Mouse (Mus musculus): ENCODE results near the gene Olfr961. TPM values are rescaled to one million over a fixed set of nuclear protein-coding genes. Genes with fewer than 3 reads are reported as not detected.

Olfr961 gene
- not detected in 2 replicates for polyA plus RNA-seq (2016; fragmentation: Nextera tagmentation; extraction: Ambion mirVana)

DNA sequence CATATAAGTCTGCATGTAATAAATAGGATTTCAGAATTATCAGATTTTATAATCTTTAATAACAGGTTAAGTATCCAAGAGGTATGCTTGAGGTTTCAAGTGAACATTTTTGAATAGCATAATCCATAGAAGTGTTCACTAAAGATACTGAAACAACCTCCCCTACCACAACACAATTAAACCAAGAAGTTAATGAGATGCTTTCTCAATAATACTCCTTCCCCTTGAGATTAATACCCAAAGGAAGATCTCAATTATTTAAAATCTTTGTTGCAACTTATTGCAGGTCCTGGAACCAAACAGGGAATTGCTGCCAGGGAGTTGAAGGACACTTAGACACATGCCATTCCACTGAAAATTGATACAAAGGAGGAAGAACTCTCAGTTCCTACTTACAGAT is at the start of gene Olfr961:
Gene Olfr961 (plus strand): TSS at position 301 of the 400 bp plus-strand sequence.
- no peak for ATAC-seq (ENCODE audit: insufficient number of reproducible peaks, low FRiP score)
- H3K4me1 ChIP-seq (replicated peaks): no peaks in the 10 kb centered on the region
- no peaks in the 10 kb centered on the region for H3K9me3 ChIP-seq (replicated peaks)
- H3K36me3 ChIP-seq: no peaks in the 10 kb centered on the region
- no peak within 1 kb of the TSS for H3K4me2 ChIP-seq
- no peaks in the 10 kb centered on the region for H3K27me3 ChIP-seq (replicated peaks)
- H3K4me3 ChIP-seq: no peak within 1 kb of the TSS
- no peak within 1 kb of the TSS for H3K9ac ChIP-seq
- H3K27ac ChIP-seq (ENCODE audit: poor library complexity, severe bottlenecking): no peak within 1 kb of the TSS

DNA sequence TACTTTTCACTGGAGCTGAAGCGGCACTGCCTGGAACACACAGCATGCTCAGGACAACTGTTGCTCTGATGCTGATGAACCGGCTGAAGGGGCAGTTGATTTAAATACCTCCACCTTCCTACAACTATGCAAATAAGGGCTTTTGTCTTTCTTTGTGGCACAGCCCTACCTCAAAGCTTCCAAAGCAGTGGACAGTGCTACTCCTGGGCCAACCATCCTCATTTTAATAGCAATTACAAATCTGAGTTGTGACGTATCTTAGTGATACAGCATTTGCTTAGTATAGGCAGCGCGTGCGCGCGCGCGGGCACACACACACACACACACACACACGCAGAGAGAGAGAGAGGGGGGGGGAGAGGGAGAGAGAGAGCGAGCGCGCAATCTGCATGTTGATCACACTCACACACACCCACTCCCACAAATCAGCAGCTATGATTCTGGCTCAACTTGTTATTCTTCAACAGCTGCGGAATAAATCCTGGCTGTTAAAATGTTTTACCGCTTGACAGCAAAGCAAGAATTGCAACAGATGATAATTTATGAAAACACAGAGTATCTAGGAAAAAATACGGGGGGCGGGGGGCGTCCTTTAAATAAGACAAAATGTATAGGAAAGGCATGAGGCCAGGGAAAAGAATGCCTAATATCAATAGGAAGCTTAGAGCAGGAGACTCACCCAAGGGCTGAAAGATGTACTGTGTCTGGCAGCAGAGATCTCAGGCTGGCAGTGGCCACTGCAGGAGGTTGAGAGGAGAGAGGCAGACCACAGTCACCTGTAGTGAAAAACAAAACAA is 42.2 kb upstream of the Olfr961 start:
- under 1% methylated on average over 19 of the region's 19 CpGs for WGBS

DNA sequence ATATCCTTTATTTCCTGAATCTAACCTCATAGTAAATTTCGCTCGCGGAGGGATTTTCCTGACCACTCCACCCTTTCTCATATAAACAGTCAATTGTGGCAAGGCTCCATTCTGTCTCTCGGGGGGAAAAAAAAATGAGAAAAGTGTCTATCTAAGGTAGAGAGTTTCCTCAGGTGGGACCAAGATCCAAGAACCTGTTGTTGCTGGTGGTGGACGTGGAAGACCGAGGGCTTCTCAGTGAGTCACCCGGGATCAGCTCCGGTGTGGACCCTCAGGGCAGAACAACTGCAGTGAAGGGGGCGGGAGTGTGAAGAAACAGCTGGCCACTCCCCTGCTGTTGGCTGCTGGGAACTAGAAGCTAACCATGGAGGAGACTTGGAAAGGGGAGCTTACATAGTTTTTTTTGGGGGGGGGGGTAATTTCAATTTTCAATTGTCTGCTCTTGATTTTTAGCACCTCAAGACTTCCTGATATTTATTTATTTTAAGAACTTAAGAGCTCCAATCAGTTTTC is 41.5 kb upstream of the Olfr961 start:
- H3K4me1 ChIP-seq (replicated peaks): no peaks in the 10 kb centered on the region
- peak overlapping the region; percentile 57 for H3K9ac ChIP-seq
- H3K27me3 ChIP-seq (replicated peaks): no peaks in the 10 kb centered on the region
- 1% methylated on average over 9 of the region's 9 CpGs for WGBS
- H3K4me3 ChIP-seq: peak overlapping the region; percentile 53
- H3K27ac ChIP-seq (ENCODE audit: poor library complexity, severe bottlenecking): no peak overlapping the region
- H3K9me3 ChIP-seq (replicated peaks): no peaks in the 10 kb centered on the region
- H3K4me2 ChIP-seq: peak overlapping the region; percentile 79
- ATAC-seq (ENCODE audit: insufficient number of reproducible peaks, low FRiP score): peak; percentile 83; the same call in 1 of the 2 replicates
- H3K36me3 ChIP-seq: no peaks in the 10 kb centered on the region

More for the DNA sequence above, 42.2 kb upstream of the Olfr961 start:
- peak; percentile 67 for ATAC-seq (ENCODE audit: insufficient number of reproducible peaks, low FRiP score)
- Histone ChIP-seq H3K9me3 (replicated peaks) (no peaks in the 10 kb centered on the region), H3K4me2 (peak overlapping the region; percentile 79), H3K27ac (ENCODE audit: poor library complexity, severe bottlenecking) (peak overlapping the region; percentile 15; the same call in 1 of the 2 replicates), H3K27me3 (replicated peaks) (no peaks in the 10 kb centered on the region), H3K36me3 (0 out of 2 replicates have a peak, but pooled peaks cover under 1% of the 10 kb centered on the region), H3K4me1 (replicated peaks) (no peaks in the 10 kb centered on the region), H3K4me3 (peak overlapping the region; percentile 53), H3K9ac (peak overlapping the region; percentile 57)

DNA sequence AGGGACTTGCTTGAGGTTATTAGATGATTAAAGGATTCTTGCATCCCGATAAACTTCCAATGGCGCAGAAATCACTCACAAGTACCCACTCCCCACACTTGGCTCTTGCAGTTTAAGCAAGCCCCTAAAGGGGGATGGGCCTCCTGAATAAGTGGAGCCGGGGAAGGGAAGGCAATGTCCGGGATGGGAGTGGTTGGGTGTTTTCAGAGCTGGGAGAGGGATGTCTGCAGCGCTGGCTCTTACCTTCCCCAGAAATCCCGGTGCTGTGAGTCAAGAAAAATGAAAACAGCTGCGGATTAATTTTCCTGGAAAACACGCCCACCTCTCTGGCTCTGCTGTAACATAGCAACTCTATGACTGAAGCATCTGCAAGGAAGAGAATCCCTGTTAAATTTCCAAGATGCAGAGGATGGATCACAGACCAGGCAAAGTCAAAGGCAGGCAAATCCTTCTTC is 40.9 kb upstream of the Olfr961 start, which contains the start of gene AW551984:
Gene AW551984 (minus strand): TSS at position 405 of the 455 bp plus-strand sequence.
- Histone ChIP-seq H3K27ac (ENCODE audit: poor library complexity, severe bottlenecking) (no peak within 1 kb of the TSS), H3K4me3 (peak within 1 kb of the TSS; percentile 53), H3K4me1 (replicated peaks) (no peaks in the 10 kb centered on the region), H3K4me2 (peak within 1 kb of the TSS; percentile 79), H3K27me3 (replicated peaks) (no peaks in the 10 kb centered on the region), H3K9ac (peak within 1 kb of the TSS; percentile 62), H3K36me3 (no peaks in the 10 kb centered on the region), H3K9me3 (replicated peaks) (no peaks in the 10 kb centered on the region)
- peak; percentile 39; the same call in 1 of the 2 replicates for ATAC-seq (ENCODE audit: insufficient number of reproducible peaks, low FRiP score)
- 2% methylated on average over 8 of the region's 8 CpGs for WGBS

DNA sequence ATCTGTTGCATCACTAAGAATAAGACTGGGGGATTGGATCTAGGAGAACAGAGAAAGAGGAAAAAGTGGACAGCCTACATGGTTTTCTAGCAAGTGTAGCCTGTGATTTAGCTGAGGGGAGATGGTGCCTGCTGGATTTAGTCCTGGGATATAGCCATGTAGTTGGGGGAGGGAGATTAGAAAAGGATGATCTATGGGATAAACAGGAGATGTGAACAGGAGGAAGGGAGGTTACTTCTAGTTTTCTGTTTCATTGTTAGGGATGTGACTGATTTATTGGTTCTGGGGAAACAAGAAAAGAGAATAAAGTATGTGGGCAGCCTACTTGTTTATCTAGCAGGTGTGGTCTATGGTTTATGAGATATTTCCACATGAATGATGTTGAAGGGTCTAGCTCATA is 36.4 kb upstream of the Olfr961 start:
- Histone ChIP-seq H3K27ac (ENCODE audit: poor library complexity, severe bottlenecking) (no peak overlapping the region), H3K4me2 (no peak overlapping the region), H3K4me3 (no peak overlapping the region), H3K9me3 (replicated peaks) (no peaks in the 10 kb centered on the region), H3K36me3 (no peaks in the 10 kb centered on the region), H3K4me1 (replicated peaks) (no peaks in the 10 kb centered on the region), H3K27me3 (replicated peaks) (no peaks in the 10 kb centered on the region), H3K9ac (no peak overlapping the region)
- ATAC-seq (ENCODE audit: insufficient number of reproducible peaks, low FRiP score): no peak

DNA sequence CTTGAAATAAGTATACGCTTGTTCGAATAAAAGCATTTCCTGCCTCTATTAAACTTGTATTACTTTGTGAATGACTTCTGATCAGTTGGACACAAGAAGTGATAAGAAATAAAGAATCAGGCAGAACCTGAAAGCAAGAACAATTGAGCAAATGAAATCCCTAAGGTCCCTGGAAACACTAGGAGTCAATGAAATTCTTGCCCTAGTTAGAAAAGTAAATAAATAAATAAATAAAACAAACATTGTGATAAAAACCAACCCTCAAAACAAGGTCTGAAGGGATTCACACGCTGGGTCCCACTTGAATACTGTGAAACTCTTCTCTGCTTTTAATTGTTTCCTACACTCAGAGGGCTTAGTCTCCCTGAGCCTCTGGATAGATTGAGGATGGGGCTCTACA is 34.5 kb upstream of the Olfr961 start, which contains the start of gene Olfr148:
Gene Olfr148 (plus strand): TSS at position 301 of the 400 bp plus-strand sequence.
- ATAC-seq (ENCODE audit: insufficient number of reproducible peaks, low FRiP score): no peak
- H3K4me3 ChIP-seq: no peak within 1 kb of the TSS
- H3K9ac ChIP-seq: no peak within 1 kb of the TSS
- no peak within 1 kb of the TSS for H3K4me2 ChIP-seq
- no peak within 1 kb of the TSS for H3K27ac ChIP-seq (ENCODE audit: poor library complexity, severe bottlenecking)
- H3K9me3 ChIP-seq (replicated peaks): no peaks in the 10 kb centered on the region
- H3K4me1 ChIP-seq (replicated peaks): no peaks in the 10 kb centered on the region
- WGBS: 65% methylated on average over 3 of the region's 3 CpGs
- H3K27me3 ChIP-seq (replicated peaks): no peaks in the 10 kb centered on the region
- no peaks in the 10 kb centered on the region for H3K36me3 ChIP-seq

DNA sequence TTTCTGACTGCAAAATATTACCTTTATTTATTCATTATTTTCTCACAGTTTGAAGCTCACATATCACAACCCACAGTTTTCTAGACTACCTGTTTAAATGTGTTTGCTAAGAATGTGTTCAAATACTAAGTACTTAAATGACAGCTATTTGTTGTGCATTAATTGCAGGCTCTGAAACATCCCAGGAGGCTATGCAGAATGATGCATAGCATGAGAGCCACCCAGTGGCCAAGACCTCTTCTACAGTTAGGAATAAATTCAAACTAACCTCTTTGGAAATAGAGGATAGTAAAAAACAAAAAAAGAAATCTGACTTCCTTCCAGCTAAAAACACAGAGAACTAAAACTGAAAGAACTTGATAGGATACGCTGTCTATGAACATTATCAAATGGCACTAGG is 32.9 kb upstream of the Olfr961 start:
- H3K27ac ChIP-seq (ENCODE audit: poor library complexity, severe bottlenecking): no peak overlapping the region
- H3K4me3 ChIP-seq: no peak overlapping the region
- H3K36me3 ChIP-seq: no peaks in the 10 kb centered on the region
- WGBS: 38% methylated on average over 1 of the region's 1 CpGs
- H3K9ac ChIP-seq: no peak overlapping the region
- H3K4me2 ChIP-seq: no peak overlapping the region
- H3K9me3 ChIP-seq (replicated peaks): no peaks in the 10 kb centered on the region
- no peaks in the 10 kb centered on the region for H3K27me3 ChIP-seq (replicated peaks)
- ATAC-seq (ENCODE audit: insufficient number of reproducible peaks, low FRiP score): no peak
- H3K4me1 ChIP-seq (replicated peaks): no peaks in the 10 kb centered on the region

DNA sequence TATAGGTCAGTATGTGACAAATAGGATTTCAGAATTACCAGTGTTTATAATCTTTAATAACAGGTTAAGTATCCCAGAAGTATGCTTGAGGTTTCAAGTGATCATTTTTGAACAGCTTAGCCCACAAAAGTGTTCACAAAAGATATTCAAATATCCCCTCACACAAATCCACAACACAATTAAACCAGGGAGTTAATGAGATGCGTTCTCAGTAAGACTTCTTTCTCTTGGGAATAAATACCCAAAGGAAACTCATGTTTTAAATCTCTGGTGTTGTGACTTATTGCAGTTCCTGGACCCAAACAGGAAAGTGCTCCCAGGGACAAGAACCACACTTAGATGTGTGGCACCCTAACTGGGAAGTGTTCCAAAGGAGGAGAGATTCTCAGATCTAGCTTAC is 23.8 kb upstream of the Olfr961 start, which contains the start of gene Olfr960:
Gene Olfr960 (plus strand): TSS at position 301 of the 400 bp plus-strand sequence.
- Histone ChIP-seq H3K4me3 (no peak within 1 kb of the TSS), H3K27ac (ENCODE audit: poor library complexity, severe bottlenecking) (no peak within 1 kb of the TSS), H3K9ac (no peak within 1 kb of the TSS), H3K27me3 (replicated peaks) (no peaks in the 10 kb centered on the region), H3K4me2 (no peak within 1 kb of the TSS), H3K36me3 (no peaks in the 10 kb centered on the region), H3K4me1 (replicated peaks) (no peaks in the 10 kb centered on the region), H3K9me3 (replicated peaks) (0 out of 2 replicates have a peak, but pooled peaks cover 4% of the 10 kb centered on the region)
- no peak for ATAC-seq (ENCODE audit: insufficient number of reproducible peaks, low FRiP score)
- WGBS: 82% methylated on average over 1 of the region's 1 CpGs

DNA sequence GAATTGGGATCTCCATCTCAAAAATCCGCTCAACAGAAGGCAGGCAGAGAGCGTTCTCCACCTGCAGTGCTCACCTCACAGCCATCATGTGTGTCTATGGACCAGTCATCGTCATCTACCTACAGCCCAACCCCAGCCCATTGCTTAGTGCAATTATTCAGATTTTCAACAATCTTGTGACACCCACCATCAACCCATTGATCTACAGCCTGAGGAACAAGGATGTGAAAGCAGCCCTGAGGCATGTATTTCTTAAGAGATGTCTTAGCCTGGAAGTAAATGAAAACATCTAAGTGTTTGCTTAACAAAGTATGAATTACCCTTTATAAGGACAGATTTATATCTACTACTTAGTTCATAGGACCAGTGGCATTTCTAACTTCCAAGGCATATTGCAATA is 21.1 kb upstream of the Olfr961 start:
- H3K4me3 ChIP-seq: no peak overlapping the region
- no peaks in the 10 kb centered on the region for H3K36me3 ChIP-seq
- H3K27me3 ChIP-seq (replicated peaks): no peaks in the 10 kb centered on the region
- H3K9ac ChIP-seq: no peak overlapping the region
- no peak overlapping the region for H3K27ac ChIP-seq (ENCODE audit: poor library complexity, severe bottlenecking)
- no peak for ATAC-seq (ENCODE audit: insufficient number of reproducible peaks, low FRiP score)
- H3K9me3 ChIP-seq (replicated peaks): 0 out of 2 replicates have a peak, but pooled peaks cover 4% of the 10 kb centered on the region
- whole genome bisulfite sequencing: 81% methylated on average over 3 of the region's 3 CpGs
- H3K4me1 ChIP-seq (replicated peaks): no peaks in the 10 kb centered on the region
- no peak overlapping the region for H3K4me2 ChIP-seq

DNA sequence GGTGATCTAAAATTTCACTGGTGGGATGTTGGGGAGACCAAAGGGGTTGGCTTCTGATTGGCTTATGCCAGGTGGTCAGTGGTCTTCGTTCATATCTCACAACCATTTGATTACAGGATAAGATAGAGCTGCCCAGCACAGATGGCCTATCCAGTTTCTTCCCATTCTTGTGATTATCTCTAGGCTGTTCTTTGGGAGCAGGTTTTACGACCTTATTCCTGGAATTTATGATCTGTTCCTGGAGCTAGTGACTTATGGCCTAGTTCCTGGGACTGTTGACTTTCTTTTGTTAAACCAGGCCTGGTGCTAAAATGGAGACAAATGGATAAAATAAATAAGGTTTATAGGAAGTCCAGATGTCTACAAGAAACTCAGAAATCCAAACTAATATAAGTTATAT is 20.2 kb upstream of the Olfr961 start:
- Histone ChIP-seq H3K4me1 (replicated peaks) (no peaks in the 10 kb centered on the region), H3K4me3 (no peak overlapping the region), H3K36me3 (no peaks in the 10 kb centered on the region), H3K27me3 (replicated peaks) (no peaks in the 10 kb centered on the region), H3K27ac (ENCODE audit: poor library complexity, severe bottlenecking) (no peak overlapping the region), H3K4me2 (no peak overlapping the region), H3K9ac (no peak overlapping the region), H3K9me3 (replicated peaks) (no peaks in the 10 kb centered on the region)
- no peak for ATAC-seq (ENCODE audit: insufficient number of reproducible peaks, low FRiP score)
- WGBS: 57% methylated on average over 2 of the region's 2 CpGs

DNA sequence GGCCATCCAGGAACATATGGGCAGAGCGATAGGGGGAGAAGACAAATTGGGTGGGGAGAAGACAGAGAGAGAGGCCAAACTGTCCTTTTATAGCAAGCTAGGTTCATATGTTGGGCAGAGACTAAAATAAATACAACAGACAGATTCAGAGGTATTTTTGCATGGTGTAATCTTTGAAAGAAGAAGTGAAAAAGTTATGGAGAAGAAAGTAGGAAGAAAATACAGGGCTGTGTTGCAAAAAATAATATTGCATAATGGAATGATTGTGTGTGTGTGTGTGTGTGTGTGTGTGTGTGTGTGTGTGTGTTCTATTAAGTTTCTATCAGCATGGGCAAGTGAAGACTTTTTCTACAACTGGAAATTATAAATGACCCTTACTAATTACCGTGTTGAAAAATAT is 15.8 kb upstream of the Olfr961 start:
- no peak overlapping the region for H3K4me2 ChIP-seq
- H3K36me3 ChIP-seq: no peaks in the 10 kb centered on the region
- no peaks in the 10 kb centered on the region for H3K27me3 ChIP-seq (replicated peaks)
- H3K4me3 ChIP-seq: no peak overlapping the region
- no peak overlapping the region for H3K27ac ChIP-seq (ENCODE audit: poor library complexity, severe bottlenecking)
- ATAC-seq (ENCODE audit: insufficient number of reproducible peaks, low FRiP score): no peak
- H3K4me1 ChIP-seq (replicated peaks): no peaks in the 10 kb centered on the region
- H3K9me3 ChIP-seq (replicated peaks): no peaks in the 10 kb centered on the region
- 77% methylated on average over 2 of the region's 2 CpGs for WGBS
- no peak overlapping the region for H3K9ac ChIP-seq

Measured in heart, embryonic 12.5 days (tissue).